Mouse (Mus musculus) kidney, postnatal 14 days (tissue): Measurements from ENCODE around the gene Olfr165.
"Not testable (repeated sequence)": the region's sequence is repeated elsewhere in the genome, so short reads cannot be mapped to it uniquely, and the experiment has no call there.

Experiments used
- DNase-seq: peaks from one replicate; pipeline ENCODE4 v3.0.0; 2022; ENCODE audit warnings: mixed read lengths

Olfr165 gene

DNA sequence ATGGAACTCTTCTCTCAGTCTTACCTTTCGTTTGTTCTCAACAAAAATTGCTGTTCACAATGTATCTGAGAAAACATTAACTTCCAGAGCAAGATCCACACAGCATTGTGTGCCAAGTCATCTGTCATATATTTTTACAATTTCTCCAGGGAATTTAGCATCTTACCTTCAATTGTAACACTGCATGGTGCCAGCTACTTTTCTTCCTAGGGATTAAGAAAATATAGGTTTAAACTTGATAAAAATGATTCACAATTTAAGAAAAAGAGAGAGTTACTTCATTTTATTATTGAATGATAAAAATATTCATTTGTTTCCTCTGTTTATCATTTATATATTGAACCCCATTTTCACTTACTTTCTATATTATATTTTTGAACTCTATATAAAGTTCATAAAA, at the start of gene Olfr165:
Olfr165 (minus strand) TSS at position 101 of the 400 bp plus-strand sequence.
- no peak for DNase-seq

DNA sequence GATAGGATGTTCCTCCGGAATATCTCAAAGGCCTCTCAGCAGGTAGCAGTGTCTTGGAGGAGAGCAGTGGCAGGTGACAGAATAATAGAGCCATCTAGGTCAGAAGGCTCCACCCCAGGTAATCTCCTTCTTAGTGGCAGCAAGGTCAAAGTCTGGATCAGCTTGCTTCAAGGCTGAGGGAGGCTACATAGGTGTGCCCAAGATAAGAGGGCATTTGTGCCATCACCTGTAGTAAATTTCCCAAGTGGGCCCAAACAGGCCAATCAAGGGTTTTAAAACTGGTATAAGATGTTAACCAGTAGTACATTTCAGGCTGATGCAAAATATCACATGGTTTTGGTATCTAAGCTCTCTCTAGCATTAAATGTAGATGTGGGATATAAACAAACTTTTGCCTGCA, 41.4 kb upstream of the Olfr165 start:
- DNase-seq, result no peak

DNA sequence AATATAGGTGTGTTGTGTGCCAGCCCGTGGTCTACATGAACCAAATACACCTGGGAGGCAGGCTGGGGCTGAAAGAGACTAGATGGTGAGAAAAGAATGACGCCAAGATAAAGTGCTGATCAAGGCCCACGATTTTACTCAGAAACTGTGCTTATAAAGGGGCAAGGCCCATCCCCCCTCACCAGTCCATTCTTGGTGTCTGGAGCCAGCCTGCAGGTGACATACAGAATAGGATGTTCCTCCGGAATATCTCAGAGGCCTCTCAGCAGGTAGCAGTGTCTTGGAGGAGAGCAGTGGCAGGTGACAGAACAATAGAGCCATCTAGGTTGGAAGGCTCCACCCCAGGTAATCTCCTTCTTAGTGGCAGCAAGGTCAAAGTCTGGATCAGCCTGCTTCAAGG, 35.8 kb upstream of the Olfr165 start:
- DNase-seq, result not testable (repeated sequence)

DNA sequence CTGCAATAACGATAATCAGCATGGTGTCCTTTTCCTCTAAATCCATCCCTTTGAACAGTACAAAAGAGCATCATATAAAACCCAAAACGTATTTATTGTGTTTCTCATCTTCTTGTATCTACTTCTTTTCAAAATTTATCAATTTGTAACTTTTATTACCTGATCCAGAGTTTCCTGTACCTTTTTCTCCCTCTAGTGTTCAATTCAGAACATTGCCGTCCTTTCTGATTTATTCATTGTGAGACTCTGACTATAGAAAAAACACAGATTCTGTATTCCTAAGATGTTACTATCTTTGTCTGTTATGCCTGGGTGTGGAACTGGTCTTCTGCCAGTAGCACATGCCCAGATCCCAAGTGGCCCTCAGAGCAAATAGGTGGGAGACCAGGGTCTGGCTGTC, 35.0 kb downstream of the Olfr165 start:
- DNase-seq, result no peak
